In the genomic region with DNA sequence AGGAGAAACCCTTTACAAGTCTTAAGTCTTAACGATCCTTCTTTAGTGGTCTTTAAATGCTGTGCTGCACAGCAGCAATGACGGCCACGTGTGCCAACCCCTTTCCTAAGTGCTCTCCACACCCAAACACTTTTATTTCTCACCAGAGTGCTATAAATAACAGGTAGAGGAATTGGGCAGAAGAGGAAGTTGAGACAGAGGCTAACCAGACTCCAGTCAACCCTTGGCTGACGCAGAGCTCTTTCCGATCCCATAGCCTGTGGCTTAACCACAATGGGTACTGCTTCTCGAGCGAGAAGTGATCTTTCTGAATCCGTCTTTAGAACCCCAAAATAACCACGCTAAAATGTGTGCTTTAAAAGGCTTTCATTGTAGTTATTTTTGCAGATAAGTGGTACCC, we compare ENCODE assay signal across 9 mouse cellular contexts.
DNase-seq lines count a peak whose midpoint lies in the region; ATAC-seq lines count a peak whose summit lies in the region.
"Had no signal": no experiment of that assay in that cellular context is flagged by ENCODE, and none has a peak within 500 bp of the region (broad histone marks: within the 10 kb centered on the region; RNA-seq: fewer than 3 reads in every experiment).

No protein-coding gene starts in this region.

- H3K4me3 ChIP-seq in heart, embryonic 13.5 days, result no peak overlapping the region

- intact Hi-C loops in heart, postnatal 36 days (cut with DNase I), result no loop called here
- intact Hi-C loops in left cerebral cortex, postnatal 10 days (cut with DNase I), result no loop called here

- H3K9me3 ChIP-seq in heart, embryonic 13.5 days, result no peaks in the 10 kb centered on the region

- peaks cover 37% of the 10 kb centered on the region for H3K4me1 ChIP-seq in heart, embryonic 13.5 days

- 48% methylated on average over 9 of the region's 9 CpGs for WGBS in heart, embryonic 13.5 days

- H3K27ac ChIP-seq in heart, embryonic 13.5 days (replicated peaks), result peak overlapping the region; percentile 61; the same call in 1 of the 2 replicates

- H3K36me3 ChIP-seq in heart, embryonic 13.5 days, result no peaks in the 10 kb centered on the region

- H3K4me2 ChIP-seq in heart, embryonic 13.5 days, result peak overlapping the region; percentile 35

- DNase-seq in heart, adult 9 months (ENCODE audit: low spot score in 2 of 2), result peak; percentile 39
- no peak for DNase-seq in heart, postnatal 36 days
- peak; percentile 10 for DNase-seq in spleen, adult 12 weeks (ENCODE audit: low spot score)
- no peak for DNase-seq in spleen, postnatal 4 days (ENCODE audit: low spot score in 2 of 2)
- DNase-seq in naive thymus-derived CD4-positive, alpha-beta T cell, adult 2 months (ENCODE audit: low read depth), result peak; percentile 47
- DNase-seq in cerebellum, postnatal 25 days, result no peak
- no peak for DNase-seq in left cerebral cortex, postnatal 10 days (ENCODE audit: extremely low spot score in 1 of 2, low spot score in 2 of 2)
- DNase-seq: adrenal gland, postnatal 10 days had no signal

- ATAC-seq in heart, embryonic 13.5 days (ENCODE audit: extremely low read depth, insufficient number of reproducible peaks, low FRiP score, low TSS enrichment), result no peak

- no peak overlapping the region for H3K9ac ChIP-seq in heart, embryonic 13.5 days

- no peaks in the 10 kb centered on the region for H3K27me3 ChIP-seq in heart, embryonic 13.5 days (replicated peaks)

Comparison
In these comparisons a context has a peak if more than half of its experiments do, and no peak if none do; other contexts are left out.
1. DNase-seq: peak in heart, adult 9 months (2 of 2), spleen, adult 12 weeks (single experiment) and naive thymus-derived CD4-positive, alpha-beta T cell, adult 2 months (single experiment); none in heart, postnatal 36 days (0 of 2), spleen, postnatal 4 days (0 of 2), cerebellum, postnatal 25 days (0 of 2) and left cerebral cortex, postnatal 10 days (0 of 2).